Mouse (Mus musculus): ENCODE measurements at regions not wholly inside any gene's neighbourhood (a gene's known extent, or its start where the extent isn't known, plus 50 kb on each side); places are given as distances from the start of the nearest gene placed in this dataset.

GRCm38 (mm10) chr19:30289721-30290120 lies 57.0 kb downstream of the Mbl2 start:
- Histone ChIP-seq H3K4me1 (peaks cover 1% of the 10 kb centered on the region; the same call in 1 of the 2 replicates), H3K4me3 (no peak overlapping the region), H3K27ac (no peak overlapping the region), H3K9ac (no peak overlapping the region), H3K36me3 (no peaks in the 10 kb centered on the region), H3K27me3 (no peaks in the 10 kb centered on the region), H3K4me2 (no peak overlapping the region), H3K9me3 (no peaks in the 10 kb centered on the region)
- ATAC-seq (ENCODE audit: insufficient number of reproducible peaks, insufficient read depth, low FRiP score, low TSS enrichment, low read depth) = no peak
- 58% methylated on average over 4 of the region's 4 CpGs for WGBS

GRCm38 (mm10) chr19:30295263-30295704 lies 62.5 kb downstream of the Mbl2 start:
- peak overlapping the region; percentile 18 for H3K4me3 ChIP-seq
- no peak for ATAC-seq (ENCODE audit: insufficient number of reproducible peaks, insufficient read depth, low FRiP score, low TSS enrichment, low read depth)
- no peaks in the 10 kb centered on the region for H3K27me3 ChIP-seq
- H3K4me2 ChIP-seq = peak overlapping the region; percentile 44
- WGBS = 27% methylated on average over 15 of the region's 15 CpGs
- H3K9ac ChIP-seq = no peak overlapping the region
- no peak overlapping the region for H3K27ac ChIP-seq
- H3K9me3 ChIP-seq = no peaks in the 10 kb centered on the region
- no peaks in the 10 kb centered on the region for H3K36me3 ChIP-seq
- H3K4me1 ChIP-seq = peaks cover 13% of the 10 kb centered on the region; the same call in 1 of the 2 replicates

DNA sequence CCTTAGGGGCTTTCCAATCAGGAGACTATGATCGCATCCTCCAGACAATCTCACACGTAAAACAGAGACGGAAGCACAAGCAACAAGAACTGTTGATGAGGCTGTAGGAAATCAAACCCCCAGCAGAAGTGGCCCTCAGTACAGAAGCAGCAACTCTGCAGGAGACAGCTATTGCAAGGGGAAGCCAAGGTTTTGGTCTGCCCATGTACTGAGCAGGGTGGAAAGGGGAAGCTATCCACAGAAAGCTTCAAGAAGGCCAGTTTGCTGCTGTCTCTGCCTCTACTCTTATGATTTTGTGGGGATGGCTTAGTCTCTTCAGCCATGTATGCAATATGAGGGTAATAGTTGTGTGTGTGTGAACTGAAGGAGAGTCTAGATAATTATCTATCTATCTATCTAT lies 63.3 kb downstream of the Mbl2 start:
- H3K27ac ChIP-seq = no peak overlapping the region
- H3K9me3 ChIP-seq = no peaks in the 10 kb centered on the region
- H3K27me3 ChIP-seq = no peaks in the 10 kb centered on the region
- H3K4me1 ChIP-seq = peaks cover 13% of the 10 kb centered on the region; the same call in 1 of the 2 replicates
- no peak overlapping the region for H3K4me3 ChIP-seq
- no peaks in the 10 kb centered on the region for H3K36me3 ChIP-seq
- no peak for ATAC-seq (ENCODE audit: insufficient number of reproducible peaks, insufficient read depth, low FRiP score, low TSS enrichment, low read depth)
- WGBS = 76% methylated on average over 3 of the region's 3 CpGs
- no peak overlapping the region for H3K9ac ChIP-seq
- H3K4me2 ChIP-seq = no peak overlapping the region

DNA sequence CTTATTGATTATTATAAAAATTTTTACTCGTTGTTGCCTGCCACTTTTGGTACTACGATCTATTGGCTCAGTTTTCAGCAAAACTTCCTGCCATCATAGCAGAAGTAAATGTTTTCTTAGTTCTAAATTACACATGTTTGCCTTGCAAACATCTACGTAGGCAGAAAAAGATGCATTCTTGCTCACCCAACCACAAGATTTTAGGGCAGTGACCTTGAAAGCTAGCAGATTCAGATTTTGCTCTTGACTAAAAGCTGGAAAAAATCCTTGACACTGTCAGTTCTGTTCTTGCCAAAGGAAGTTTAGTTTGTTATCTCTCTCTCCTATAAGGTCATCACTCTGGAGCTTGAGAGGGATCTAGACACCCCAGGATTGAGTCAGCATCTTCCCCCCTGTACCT lies 66.8 kb downstream of the Mbl2 start:
- 79% methylated on average over 3 of the region's 3 CpGs for WGBS

GRCm38 (mm10) chr19:30302281-30302680 lies 69.5 kb downstream of the Mbl2 start:
- H3K36me3 ChIP-seq = no peaks in the 10 kb centered on the region
- no peak for ATAC-seq (ENCODE audit: insufficient number of reproducible peaks, insufficient read depth, low FRiP score, low TSS enrichment, low read depth)
- H3K4me1 ChIP-seq = peaks cover 8% of the 10 kb centered on the region; the same call in 1 of the 2 replicates
- 75% methylated on average over 4 of the region's 4 CpGs for WGBS
- no peak overlapping the region for H3K4me3 ChIP-seq
- H3K27ac ChIP-seq = no peak overlapping the region
- H3K9me3 ChIP-seq = no peaks in the 10 kb centered on the region
- H3K9ac ChIP-seq = no peak overlapping the region
- H3K27me3 ChIP-seq = no peaks in the 10 kb centered on the region
- no peak overlapping the region for H3K4me2 ChIP-seq

More for the DNA sequence above, 66.8 kb downstream of the Mbl2 start:
- Histone ChIP-seq H3K4me3 (no peak overlapping the region), H3K27me3 (no peaks in the 10 kb centered on the region), H3K36me3 (no peaks in the 10 kb centered on the region), H3K4me2 (no peak overlapping the region), H3K27ac (no peak overlapping the region), H3K9me3 (no peaks in the 10 kb centered on the region), H3K4me1 (peaks cover 21% of the 10 kb centered on the region; the same call in 1 of the 2 replicates), H3K9ac (no peak overlapping the region)
- no peak for ATAC-seq (ENCODE audit: insufficient number of reproducible peaks, insufficient read depth, low FRiP score, low TSS enrichment, low read depth)

- WGBS = 83% methylated on average over 2 of the region's 2 CpGs
These were observed 73.6 kb downstream of the Mbl2 start for GRCm38 (mm10) chr19:30306379-30306778.

GRCm38 (mm10) chr19:30306919-30307318 lies 74.2 kb downstream of the Mbl2 start:
- no peak overlapping the region for H3K4me3 ChIP-seq
- no peaks in the 10 kb centered on the region for H3K9me3 ChIP-seq
- H3K9ac ChIP-seq = no peak overlapping the region
- H3K36me3 ChIP-seq = no peaks in the 10 kb centered on the region
- peaks cover 8% of the 10 kb centered on the region; the same call in 1 of the 2 replicates for H3K4me1 ChIP-seq
- H3K27ac ChIP-seq = no peak overlapping the region
- no peak for ATAC-seq (ENCODE audit: insufficient number of reproducible peaks, insufficient read depth, low FRiP score, low TSS enrichment, low read depth)
- no peaks in the 10 kb centered on the region for H3K27me3 ChIP-seq
- WGBS = 79% methylated on average over 6 of the region's 6 CpGs
- H3K4me2 ChIP-seq = no peak overlapping the region

More at GRCm38 (mm10) chr19:30306379-30306778, 73.6 kb downstream of the Mbl2 start:
- Histone ChIP-seq H3K9me3 (no peaks in the 10 kb centered on the region), H3K27me3 (no peaks in the 10 kb centered on the region), H3K27ac (no peak overlapping the region), H3K9ac (no peak overlapping the region), H3K4me1 (peaks cover 8% of the 10 kb centered on the region; the same call in 1 of the 2 replicates), H3K4me2 (no peak overlapping the region), H3K36me3 (no peaks in the 10 kb centered on the region), H3K4me3 (no peak overlapping the region)
- ATAC-seq (ENCODE audit: insufficient number of reproducible peaks, insufficient read depth, low FRiP score, low TSS enrichment, low read depth) = no peak

GRCm38 (mm10) chr19:30317314-30317713 lies 84.6 kb downstream of the Mbl2 start:
- H3K36me3 ChIP-seq = no peaks in the 10 kb centered on the region
- H3K9ac ChIP-seq = no peak overlapping the region
- no peak overlapping the region for H3K4me3 ChIP-seq
- H3K4me1 ChIP-seq = no peaks in the 10 kb centered on the region
- H3K27me3 ChIP-seq = no peaks in the 10 kb centered on the region
- no peak for ATAC-seq (ENCODE audit: insufficient number of reproducible peaks, insufficient read depth, low FRiP score, low TSS enrichment, low read depth)
- H3K27ac ChIP-seq = no peak overlapping the region
- H3K9me3 ChIP-seq = no peaks in the 10 kb centered on the region
- WGBS = 67% methylated on average over 3 of the region's 3 CpGs
- no peak overlapping the region for H3K4me2 ChIP-seq

- Histone ChIP-seq H3K4me2 (no peak overlapping the region), H3K9me3 (no peaks in the 10 kb centered on the region), H3K4me1 (no peaks in the 10 kb centered on the region), H3K27me3 (no peaks in the 10 kb centered on the region), H3K27ac (no peak overlapping the region), H3K9ac (no peak overlapping the region), H3K4me3 (no peak overlapping the region), H3K36me3 (no peaks in the 10 kb centered on the region)
- ATAC-seq (ENCODE audit: insufficient number of reproducible peaks, insufficient read depth, low FRiP score, low TSS enrichment, low read depth) = no peak
These were observed 95.0 kb downstream of the Mbl2 start for GRCm38 (mm10) chr19:30327693-30328092.

GRCm38 (mm10) chr19:30328886-30329285 lies 96.1 kb downstream of the Mbl2 start:
- no peak overlapping the region for H3K27ac ChIP-seq
- H3K9ac ChIP-seq = no peak overlapping the region
- 85% methylated on average over 4 of the region's 4 CpGs for WGBS

DNA sequence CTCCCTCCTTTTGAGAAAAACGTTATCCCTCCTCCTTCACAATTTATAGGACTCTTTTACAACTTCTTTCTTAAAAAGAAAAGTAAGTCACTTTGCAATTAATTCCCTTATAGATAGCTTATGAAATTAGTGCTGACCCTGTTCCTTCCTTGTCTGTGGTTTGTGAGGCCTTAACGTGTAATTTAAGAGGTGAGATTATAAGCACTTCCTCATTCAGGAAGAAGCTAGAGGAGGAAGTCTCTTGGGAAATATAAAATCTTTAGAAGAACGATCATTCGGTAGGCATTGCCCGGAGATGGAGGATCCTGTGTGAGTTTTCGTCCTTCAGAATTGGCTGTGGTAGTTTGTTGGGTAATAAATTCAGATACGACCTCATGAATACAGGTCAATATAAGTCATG lies 98.0 kb downstream of the Mbl2 start:
- Histone ChIP-seq H3K9ac (no peak overlapping the region), H3K36me3 (no peaks in the 10 kb centered on the region), H3K4me2 (no peak overlapping the region), H3K27ac (no peak overlapping the region), H3K27me3 (no peaks in the 10 kb centered on the region), H3K4me3 (no peak overlapping the region), H3K9me3 (no peaks in the 10 kb centered on the region), H3K4me1 (no peaks in the 10 kb centered on the region)
- WGBS = 83% methylated on average over 7 of the region's 7 CpGs
- ATAC-seq (ENCODE audit: insufficient number of reproducible peaks, insufficient read depth, low FRiP score, low TSS enrichment, low read depth) = no peak

More at GRCm38 (mm10) chr19:30328886-30329285, 96.1 kb downstream of the Mbl2 start:
- ATAC-seq (ENCODE audit: insufficient number of reproducible peaks, insufficient read depth, low FRiP score, low TSS enrichment, low read depth) = no peak
- H3K4me1 ChIP-seq = no peaks in the 10 kb centered on the region
- H3K4me2 ChIP-seq = no peak overlapping the region
- no peaks in the 10 kb centered on the region for H3K36me3 ChIP-seq
- no peaks in the 10 kb centered on the region for H3K27me3 ChIP-seq
- no peak overlapping the region for H3K4me3 ChIP-seq
- no peaks in the 10 kb centered on the region for H3K9me3 ChIP-seq

DNA sequence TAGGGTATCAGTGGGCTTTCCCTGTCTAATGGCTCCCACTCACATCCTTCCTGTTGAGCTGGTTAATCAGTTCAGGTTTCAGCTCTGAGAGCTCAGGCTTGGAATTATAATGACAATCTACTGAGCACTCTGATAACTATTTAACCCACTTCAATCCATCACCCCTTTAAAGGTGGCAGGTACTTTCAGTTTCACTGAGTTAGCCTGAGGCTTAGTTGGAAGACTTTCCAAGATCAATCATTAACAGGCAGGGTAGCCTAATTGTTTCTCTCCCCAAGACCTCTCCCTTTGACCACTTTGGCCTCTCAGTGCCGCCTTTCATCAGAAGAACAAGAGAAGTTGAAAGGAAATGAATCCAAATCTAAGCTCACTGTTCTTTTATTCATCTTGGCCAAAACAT lies 99.1 kb downstream of the Mbl2 start:
- H3K36me3 ChIP-seq = no peaks in the 10 kb centered on the region
- H3K4me3 ChIP-seq = no peak overlapping the region
- H3K4me2 ChIP-seq = no peak overlapping the region
- no peaks in the 10 kb centered on the region for H3K27me3 ChIP-seq
- H3K9me3 ChIP-seq = no peaks in the 10 kb centered on the region
- no peak overlapping the region for H3K27ac ChIP-seq
- H3K9ac ChIP-seq = no peak overlapping the region
- ATAC-seq (ENCODE audit: insufficient number of reproducible peaks, insufficient read depth, low FRiP score, low TSS enrichment, low read depth) = no peak
- 40% methylated on average over 1 of the region's 1 CpGs for WGBS
- H3K4me1 ChIP-seq = no peaks in the 10 kb centered on the region

All from embryonic facial prominence, embryonic 13.5 days (tissue).